Mouse (Mus musculus) heart, adult 2 months (tissue): ENCODE measurements around the gene Gnb2.

Source experiments
- CTCF ChIP-seq: fragments of 200-600 bp; IDR thresholded peaks from 2 replicates; pipeline ENCODE4 v1.8.1; 2022; ENCODE audit warnings: antibody characterized with exemption, mild to moderate bottlenecking, moderate library complexity
- EP300 ChIP-seq: fragments of 200-500 bp; IDR thresholded peaks from 2 replicates; pipeline ENCODE4 v1.6.1; 2011; ENCODE audit warnings: low read depth, low read length, control low read depth; ENCODE audit not compliant: insufficient read depth

- TF ChIP-seq CTCF (no peak), EP300 (no peak)
Observed at GRCm38 (mm10) chr5:137493831-137494230, 39.5 kb downstream of the Gnb2 start.
